Mouse (Mus musculus) CH12.LX (cell line): ENCODE measurements at regions not wholly inside any gene's neighbourhood (a gene's known extent, or its start where the extent isn't known, plus 50 kb on each side); places are given as distances from the start of the nearest gene placed in this dataset.

ENCODE experiments used
- DNase-seq: peaks from one replicate; pipeline ENCODE4 v3.0.0-alpha.2; 2013; ENCODE audit errors: extremely low read depth
- H3K27ac ChIP-seq: 2 replicates; pipeline ENCODE4 v1.5.1; 2012; ENCODE audit warnings: low read depth, mild to moderate bottlenecking, control low read depth, moderate library complexity; ENCODE audit not compliant: insufficient read depth
- H3K27me3 ChIP-seq: replicated peaks from 2 replicates; pipeline ENCODE3; 2012; ENCODE audit warnings: inconsistent platforms
- H3K36me3 ChIP-seq, 2 experiments: replicated peaks in 1 of 2; 2 replicates each; pipeline versions ENCODE3 to v1.6.1; 2012; ENCODE audit warnings: inconsistent platforms in 1 of 2, low read length in 1 of 2, mild to moderate bottlenecking in 1 of 2, mixed read lengths in 1 of 2, moderate library complexity in 1 of 2; ENCODE audit not compliant: control insufficient read depth in 1 of 2, insufficient read depth in 1 of 2
- H3K4me1 ChIP-seq, 2 experiments: 2 replicates each; pipeline ENCODE4 v1.6.1; 2012; ENCODE audit warnings: inconsistent platforms in 1 of 2, moderate library complexity in 1 of 2; ENCODE audit not compliant: insufficient read depth in 2 of 2, control insufficient read depth in 1 of 2
- H3K4me2 ChIP-seq: 2 replicates; pipeline ENCODE4 v1.6.1; 2012; ENCODE audit warnings: low read depth, mild to moderate bottlenecking, control low read depth; ENCODE audit not compliant: poor library complexity, insufficient read depth, severe bottlenecking
- H3K4me3 ChIP-seq, 3 experiments: fragments of 150-350 bp in 1 of 3; sonication (generic) in 1 of 3; replicated peaks in 1 of 3; 2 replicates each; pipeline versions ENCODE3 to v1.5.1; 2011 to 2012; ENCODE audit warnings: low read depth in 2 of 3, low read length in 2 of 3, mild to moderate bottlenecking in 2 of 3, moderate library complexity in 2 of 3, control low read depth in 1 of 3, improper control_type of control experiment in 1 of 3, inconsistent platforms in 1 of 3, mixed read lengths in 1 of 3; ENCODE audit not compliant: poor library complexity in 1 of 3
- H3K79me2 ChIP-seq: replicated peaks from 2 replicates; pipeline ENCODE4 v1.6.1; 2012; ENCODE audit warnings: mild to moderate bottlenecking, moderate library complexity; ENCODE audit not compliant: control insufficient read depth, poor library complexity, insufficient read depth, severe bottlenecking; ENCODE audit errors: extremely low read depth
- H3K9ac ChIP-seq: 2 replicates; pipeline ENCODE4 v1.6.1; 2012; ENCODE audit warnings: low read depth, mild to moderate bottlenecking, control low read depth, moderate library complexity; ENCODE audit not compliant: insufficient read depth
- H3K9me3 ChIP-seq: replicated peaks from 2 replicates; pipeline ENCODE3; 2012; ENCODE audit warnings: low read length, inconsistent platforms, mixed read lengths
- CHD1 ChIP-seq: IDR thresholded peaks from 2 replicates; pipeline ENCODE4 v1.6.1; 2012; ENCODE audit warnings: low read depth, low read length, improper control_type of control experiment, inconsistent platforms
- CTCF ChIP-seq, 2 experiments: IDR thresholded peaks in 1 of 2; conservative IDR thresholded peaks in 1 of 2; 2 replicates each; pipeline ENCODE4 v1.5.1; 2011 to 2012; ENCODE audit warnings: low read depth in 2 of 2, low read length in 2 of 2, improper control_type of control experiment in 1 of 2, inconsistent platforms in 1 of 2, mild to moderate bottlenecking in 1 of 2, moderate library complexity in 1 of 2
- E2F4 ChIP-seq: IDR thresholded peaks from 2 replicates; pipeline ENCODE4 v1.6.1; 2011; ENCODE audit warnings: low read depth, low read length, improper control_type of control experiment; ENCODE audit not compliant: insufficient replicate concordance
- EP300 ChIP-seq: IDR thresholded peaks from 2 replicates; pipeline ENCODE4 v1.6.1; 2011; ENCODE audit warnings: low read length, improper control_type of control experiment
- MAFK ChIP-seq: IDR thresholded peaks from 2 replicates; pipeline ENCODE4 v1.6.1; 2011; ENCODE audit warnings: low read length, improper control_type of control experiment; ENCODE audit not compliant: insufficient replicate concordance
- MAX ChIP-seq: IDR thresholded peaks from 2 replicates; pipeline ENCODE4 v1.6.1; 2011; ENCODE audit warnings: low read length, improper control_type of control experiment
- MXI1 ChIP-seq: IDR thresholded peaks from 2 replicates; pipeline ENCODE4 v1.6.1; 2011; ENCODE audit warnings: mild to moderate bottlenecking, low read depth, low read length, improper control_type of control experiment
- NRF1 ChIP-seq: IDR thresholded peaks from 2 replicates; pipeline ENCODE4 v1.6.1; 2014; ENCODE audit warnings: low read depth, mild to moderate bottlenecking, inconsistent platforms, low read length, improper control_type of control experiment, moderate library complexity
- POLR2AphosphoS2 ChIP-seq: IDR thresholded peaks from 2 replicates; pipeline ENCODE4 v1.6.1; 2011; ENCODE audit warnings: low read depth, low read length, improper control_type of control experiment
- RAD21 ChIP-seq: IDR thresholded peaks from 2 replicates; pipeline ENCODE4 v1.6.1; 2011; ENCODE audit warnings: low read depth, mild to moderate bottlenecking, low read length, improper control_type of control experiment, moderate library complexity
- TBP ChIP-seq: conservative IDR thresholded peaks from 2 replicates; pipeline ENCODE4 v1.6.1; 2011; ENCODE audit warnings: low read depth, low read length, improper control_type of control experiment
- TCF12 ChIP-seq: IDR thresholded peaks from 2 replicates; pipeline ENCODE4 v1.6.1; 2014; ENCODE audit warnings: low read depth, mild to moderate bottlenecking, inconsistent platforms, low read length, improper control_type of control experiment
- USF2 ChIP-seq: conservative IDR thresholded peaks from 2 replicates; pipeline ENCODE4 v1.6.1; 2011; ENCODE audit warnings: low read depth, low read length, improper control_type of control experiment
- ZMIZ1 ChIP-seq: IDR thresholded peaks from 2 replicates; pipeline ENCODE4 v1.6.1; 2012; ENCODE audit warnings: low read depth, mild to moderate bottlenecking, inconsistent platforms, low read length, improper control_type of control experiment
- ZNF384 ChIP-seq: IDR thresholded peaks from 2 replicates; pipeline ENCODE4 v1.6.1; 2012; ENCODE audit warnings: low read depth, low read length, improper control_type of control experiment, inconsistent platforms
- dilution Hi-C: fragments of 300-500 bp; cut with MboI; formaldehyde crosslinking; loops from 2 replicates; pipeline ENCODE4 v1.14.3; 2020; ENCODE audit warnings: low sequenced_read_pairs; ENCODE audit not compliant: extremely low pct_unique_long_range_greater_than_20kb, extremely low pct_ligation_motif_present
- in situ Hi-C: fragments of 300-500 bp; cut with MboI; formaldehyde crosslinking; loops from 3 replicates; pipeline ENCODE4 v1.14.3; 2019; ENCODE audit warnings: low sequenced_read_pairs, low pct_ligation_motif_present, low pct_unique_long_range_greater_than_20kb, mixed read lengths

DNA sequence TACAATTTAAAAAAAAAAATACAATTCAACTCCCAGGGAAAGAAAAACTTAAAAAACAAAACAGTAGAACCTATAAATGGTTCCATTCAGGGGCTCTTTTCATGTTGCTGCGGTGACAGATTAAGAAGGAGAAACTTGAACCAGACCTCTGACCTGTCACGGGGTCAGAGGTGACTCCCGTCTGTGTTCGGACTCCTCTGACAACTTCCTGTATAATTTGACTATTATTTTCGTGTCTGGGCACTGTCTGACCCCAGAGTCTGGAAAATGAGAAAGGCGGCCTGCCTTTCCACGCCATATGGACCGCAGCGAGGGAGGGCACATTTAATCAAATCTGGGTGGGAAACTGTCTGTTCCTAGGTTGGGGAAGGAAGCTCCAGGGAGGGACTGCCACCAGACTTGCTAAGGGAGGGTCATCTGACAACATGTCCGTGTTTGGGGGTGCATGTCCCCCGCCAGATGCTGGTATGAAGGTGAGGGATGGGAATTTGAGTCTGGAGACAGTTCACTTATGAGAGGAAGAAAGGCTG is 634.7 kb upstream of the 3110018I06Rik start:
- in situ Hi-C loops = no loop called here
- Histone ChIP-seq H3K4me3 (no peak overlapping the region), H3K4me2 (no peak overlapping the region), H3K79me2 (no peaks in the 10 kb centered on the region), H3K27ac (no peak overlapping the region), H3K9me3 (peaks cover 81% of the 10 kb centered on the region), H3K27me3 (no peaks in the 10 kb centered on the region), H3K36me3 (no peaks in the 10 kb centered on the region), H3K4me1 (no peaks in the 10 kb centered on the region), H3K9ac (no peak overlapping the region)
- no peak for DNase-seq
- dilution Hi-C loops = no loop called here
- TF ChIP-seq MAFK = no peak
- TF ChIP-seq CHD1 = no peak
- no peak for TF ChIP-seq RAD21
- TF ChIP-seq TCF12 = no peak
- no peak for TF ChIP-seq POLR2AphosphoS2
- no peak for TF ChIP-seq EP300
- no peak for TF ChIP-seq E2F4
- TF ChIP-seq TBP = no peak
- TF ChIP-seq MAX = no peak
- TF ChIP-seq USF2 = no peak

GRCm38 (mm10) chr12:106855520-106855919 is 632.9 kb upstream of the 3110018I06Rik start:
- no peaks in the 10 kb centered on the region for H3K36me3 ChIP-seq
- dilution Hi-C loops = no loop called here
- H3K27ac ChIP-seq = no peak overlapping the region
- H3K4me3 ChIP-seq = no peak overlapping the region
- no peak for TF ChIP-seq MXI1
- TF ChIP-seq ZNF384 = no peak
- TF ChIP-seq NRF1 = no peak
- no peak for TF ChIP-seq ZMIZ1
- no peak for TF ChIP-seq CTCF (conservative IDR thresholded peaks at IDR 0.05 in 1 of 2, IDR thresholded peaks at IDR 0.05 in 1 of 2; ENCODE audit: low read depth in 2 of 2, low read length in 2 of 2)
- TF ChIP-seq POLR2AphosphoS2 = no peak
- TF ChIP-seq E2F4 = no peak
- no peak for TF ChIP-seq CHD1
- TF ChIP-seq, all 38 proteins: peak for 0
- H3K9ac ChIP-seq = no peak overlapping the region
- in situ Hi-C loops = no loop called here
- no peaks in the 10 kb centered on the region for H3K27me3 ChIP-seq
- H3K79me2 ChIP-seq = no peaks in the 10 kb centered on the region
- no peak for DNase-seq
- H3K4me1 ChIP-seq = no peaks in the 10 kb centered on the region
- H3K4me2 ChIP-seq = no peak overlapping the region
- H3K9me3 ChIP-seq = peaks cover 78% of the 10 kb centered on the region
